Mouse (Mus musculus) intestine, embryonic 16.5 days (tissue): ENCODE measurements around the gene Tbc1d4. TPM values are rescaled to one million over a fixed set of nuclear protein-coding genes. Genes with fewer than 3 reads are reported as not detected.
"Not testable (repeated sequence)": the region's sequence is repeated elsewhere in the genome, so short reads cannot be mapped to it uniquely, and the experiment has no call there.

Experiments used
- ATAC-seq: fragments of 200-750 bp; cut with Nextera tagmentation; 2 replicates; pipeline ENCODE4 v1.8.0; 2017; ENCODE audit warnings: moderate TSS enrichment, moderate library complexity
- H3K27ac ChIP-seq: fragments of 300-500 bp; sonication (generic); 2 replicates; pipeline ENCODE4 v1.5.1; 2014; ENCODE audit warnings: mild to moderate bottlenecking, low read length
- H3K27me3 ChIP-seq: fragments of 300-500 bp; sonication (generic); replicated peaks from 2 replicates; pipeline ENCODE4 v1.6.1; 2014; ENCODE audit warnings: low read length, control low read depth, mixed read lengths; ENCODE audit not compliant: control insufficient read depth, insufficient read depth
- H3K36me3 ChIP-seq: fragments of 300-500 bp; sonication (generic); 2 replicates; pipeline ENCODE4 v1.6.1; 2014; ENCODE audit warnings: low read length, control low read depth; ENCODE audit not compliant: control insufficient read depth, insufficient read depth
- H3K4me1 ChIP-seq: fragments of 300-500 bp; sonication (generic); 2 replicates; pipeline ENCODE4 v1.6.1; 2014; ENCODE audit warnings: low read length, control low read depth, mixed read lengths; ENCODE audit not compliant: control insufficient read depth, insufficient read depth
- H3K4me2 ChIP-seq: fragments of 300-500 bp; sonication (generic); 2 replicates; pipeline ENCODE4 v1.6.1; 2014; ENCODE audit warnings: low read depth, low read length, control low read depth
- H3K4me3 ChIP-seq: fragments of 300-500 bp; sonication (generic); 2 replicates; pipeline ENCODE4 v1.5.1; 2014; ENCODE audit warnings: mild to moderate bottlenecking, low read length
- H3K9ac ChIP-seq: fragments of 300-500 bp; sonication (generic); 2 replicates; pipeline ENCODE4 v1.6.1; 2014; ENCODE audit warnings: low read depth, low read length
- H3K9me3 ChIP-seq: fragments of 300-500 bp; sonication (generic); 2 replicates; pipeline ENCODE4 v1.6.1; 2016; ENCODE audit warnings: low read length, control low read depth; ENCODE audit not compliant: control insufficient read depth
- WGBS: fragments of 180-500 bp; shearing (Covaris S2); extraction: QIAGEN DNeasy Blood & Tissue Kit; methylation state at CpG from one replicate; pipeline ENCODE4 v1.1.7; 2014; 5-methylcytosine and 5-hydroxymethylcytosine counted together
- polyA plus RNA-seq: library from polyadenylated mRNA; unstranded; fragments of >200 nt; fragmentation: Nextera tagmentation; extraction: Ambion mirVana; gene quantifications from 2 replicates; pipeline ENCODE4 v1.2.1, GENCODE M21; 2015

Gene Tbc1d4
- polyA plus RNA-seq, 1 experiment from 2014 or later, result 8.4 TPM

GRCm38 (mm10) chr14:101602851-101603250 is 6.1 kb downstream of the Tbc1d4 start:
- WGBS, result 66% methylated on average over 3 of the region's 3 CpGs
- no peaks in the 10 kb centered on the region for H3K9me3 ChIP-seq
- no peaks in the 10 kb centered on the region; the same call in 1 of the 2 replicates for H3K4me1 ChIP-seq
- no peaks in the 10 kb centered on the region for H3K36me3 ChIP-seq
- no peak overlapping the region for H3K27ac ChIP-seq
- no peak overlapping the region for H3K4me3 ChIP-seq
- H3K9ac ChIP-seq, result no peak overlapping the region
- H3K27me3 ChIP-seq, result no peaks in the 10 kb centered on the region
- no peak for ATAC-seq
- H3K4me2 ChIP-seq, result no peak overlapping the region

GRCm38 (mm10) chr14:101597096-101597715 is 11.8 kb downstream of the Tbc1d4 start:
- no peak for ATAC-seq
- 90% methylated on average over 12 of the region's 14 CpGs for WGBS
- Histone ChIP-seq H3K4me1 (no peaks in the 10 kb centered on the region), H3K27ac (no peak overlapping the region), H3K4me3 (no peak overlapping the region), H3K9me3 (no peaks in the 10 kb centered on the region), H3K36me3 (no peaks in the 10 kb centered on the region), H3K27me3 (no peaks in the 10 kb centered on the region), H3K9ac (no peak overlapping the region), H3K4me2 (no peak overlapping the region)

- no peaks in the 10 kb centered on the region for H3K4me1 ChIP-seq
- no peaks in the 10 kb centered on the region for H3K36me3 ChIP-seq
- no peak overlapping the region for H3K27ac ChIP-seq
- H3K9ac ChIP-seq, result no peak overlapping the region
- no peak for ATAC-seq
- no peaks in the 10 kb centered on the region for H3K9me3 ChIP-seq
- no peak overlapping the region for H3K4me2 ChIP-seq
- H3K4me3 ChIP-seq, result no peak overlapping the region
- WGBS, result 93% methylated on average over 9 of the region's 9 CpGs
- no peaks in the 10 kb centered on the region for H3K27me3 ChIP-seq
Measured at GRCm38 (mm10) chr14:101596691-101597090, 12.3 kb downstream of the Tbc1d4 start.

- H3K27ac ChIP-seq, result no peak overlapping the region
- no peaks in the 10 kb centered on the region for H3K9me3 ChIP-seq
- no peaks in the 10 kb centered on the region for H3K27me3 ChIP-seq
- H3K4me3 ChIP-seq, result no peak overlapping the region
- no peak overlapping the region for H3K4me2 ChIP-seq
- 91% methylated on average over 13 of the region's 13 CpGs for WGBS
- H3K36me3 ChIP-seq, result no peaks in the 10 kb centered on the region
- no peak for ATAC-seq
- H3K9ac ChIP-seq, result no peak overlapping the region
- H3K4me1 ChIP-seq, result no peaks in the 10 kb centered on the region
Measured at GRCm38 (mm10) chr14:101595301-101596080, 13.5 kb downstream of the Tbc1d4 start.

DNA sequence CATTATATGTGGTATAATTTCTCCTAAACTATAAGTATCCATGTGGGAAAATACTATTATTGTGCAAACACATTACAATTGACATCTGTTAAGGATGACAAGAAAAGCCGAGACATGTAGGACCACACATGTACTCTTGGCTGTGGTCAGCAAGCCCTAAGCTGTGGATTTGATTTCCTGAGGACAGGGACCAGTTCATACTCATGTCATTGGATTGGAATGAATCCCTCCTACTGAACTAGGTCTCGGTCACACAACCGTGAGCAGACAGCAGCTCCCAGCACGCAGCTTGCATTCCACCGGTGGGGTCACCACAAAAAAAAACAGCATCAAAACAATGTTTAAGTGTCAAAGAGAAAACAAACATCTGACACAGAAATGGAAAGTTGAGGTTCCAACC is 15.0 kb downstream of the Tbc1d4 start:
- 71% methylated on average over 5 of the region's 5 CpGs for WGBS
- Histone ChIP-seq H3K4me3 (no peak overlapping the region), H3K27me3 (no peaks in the 10 kb centered on the region), H3K9me3 (no peaks in the 10 kb centered on the region), H3K36me3 (no peaks in the 10 kb centered on the region), H3K27ac (no peak overlapping the region), H3K4me1 (no peaks in the 10 kb centered on the region), H3K4me2 (no peak overlapping the region), H3K9ac (no peak overlapping the region)
- no peak for ATAC-seq

- no peak for ATAC-seq
Measured at GRCm38 (mm10) chr14:101593340-101593739, 15.7 kb downstream of the Tbc1d4 start.

GRCm38 (mm10) chr14:101591101-101591500 is 17.9 kb downstream of the Tbc1d4 start:
- no peaks in the 10 kb centered on the region for H3K27me3 ChIP-seq
- no peak overlapping the region for H3K9ac ChIP-seq
- no peaks in the 10 kb centered on the region for H3K9me3 ChIP-seq
- no peak for ATAC-seq
- H3K4me1 ChIP-seq, result no peaks in the 10 kb centered on the region
- H3K36me3 ChIP-seq, result no peaks in the 10 kb centered on the region
- 87% methylated on average over 5 of the region's 5 CpGs for whole genome bisulfite sequencing
- no peak overlapping the region for H3K4me2 ChIP-seq
- no peak overlapping the region for H3K27ac ChIP-seq
- no peak overlapping the region for H3K4me3 ChIP-seq

More at GRCm38 (mm10) chr14:101593340-101593739, 15.7 kb downstream of the Tbc1d4 start:
- Histone ChIP-seq H3K27ac (no peak overlapping the region), H3K27me3 (no peaks in the 10 kb centered on the region), H3K9ac (no peak overlapping the region), H3K36me3 (no peaks in the 10 kb centered on the region), H3K4me2 (no peak overlapping the region), H3K9me3 (no peaks in the 10 kb centered on the region), H3K4me1 (no peaks in the 10 kb centered on the region), H3K4me3 (no peak overlapping the region)
- 86% methylated on average over 7 of the region's 7 CpGs for WGBS

DNA sequence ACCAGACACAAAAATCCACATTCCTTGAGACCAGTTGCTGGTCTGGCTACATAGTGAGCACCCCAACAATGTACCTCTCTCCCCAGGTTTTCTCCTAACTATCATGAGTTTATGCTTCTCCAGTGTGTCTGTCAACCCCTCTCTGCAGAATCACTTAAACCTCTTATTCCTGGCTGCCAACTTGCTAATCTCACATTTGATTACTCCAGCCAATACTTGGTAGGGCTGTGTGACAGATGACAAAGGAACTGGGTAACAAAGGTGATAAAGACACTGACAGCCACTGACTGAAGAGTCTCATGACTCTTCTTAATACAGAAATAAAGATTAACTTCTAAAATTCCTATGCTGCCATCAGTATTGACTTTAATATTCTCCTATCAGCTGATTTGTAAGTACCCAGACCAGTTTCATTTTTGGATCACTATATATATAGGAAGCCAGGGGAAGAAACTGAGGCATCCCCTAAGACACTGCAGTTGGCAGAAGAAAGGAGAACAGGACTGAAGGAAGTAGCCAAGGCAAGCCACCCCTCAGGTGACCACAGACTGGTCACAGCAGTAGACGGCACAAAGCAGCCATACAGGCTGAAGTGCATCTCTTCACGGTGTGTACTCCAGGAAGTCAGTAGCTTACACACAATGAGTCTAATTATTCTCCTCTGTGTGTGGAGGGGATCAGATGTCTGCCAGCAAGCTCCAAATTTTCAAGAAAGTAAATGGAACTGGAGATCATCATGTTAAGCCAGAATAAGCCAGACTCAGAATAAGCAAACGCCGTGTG is 20.6 kb downstream of the Tbc1d4 start:
- H3K4me3 ChIP-seq, ATAC-seq, H3K4me2 ChIP-seq, H3K9me3 ChIP-seq, H3K4me1 ChIP-seq, H3K9ac ChIP-seq, H3K36me3 ChIP-seq, H3K27me3 ChIP-seq, H3K27ac ChIP-seq: not testable (repeated sequence)
- 83% methylated on average over 2 of the region's 4 CpGs for WGBS

DNA sequence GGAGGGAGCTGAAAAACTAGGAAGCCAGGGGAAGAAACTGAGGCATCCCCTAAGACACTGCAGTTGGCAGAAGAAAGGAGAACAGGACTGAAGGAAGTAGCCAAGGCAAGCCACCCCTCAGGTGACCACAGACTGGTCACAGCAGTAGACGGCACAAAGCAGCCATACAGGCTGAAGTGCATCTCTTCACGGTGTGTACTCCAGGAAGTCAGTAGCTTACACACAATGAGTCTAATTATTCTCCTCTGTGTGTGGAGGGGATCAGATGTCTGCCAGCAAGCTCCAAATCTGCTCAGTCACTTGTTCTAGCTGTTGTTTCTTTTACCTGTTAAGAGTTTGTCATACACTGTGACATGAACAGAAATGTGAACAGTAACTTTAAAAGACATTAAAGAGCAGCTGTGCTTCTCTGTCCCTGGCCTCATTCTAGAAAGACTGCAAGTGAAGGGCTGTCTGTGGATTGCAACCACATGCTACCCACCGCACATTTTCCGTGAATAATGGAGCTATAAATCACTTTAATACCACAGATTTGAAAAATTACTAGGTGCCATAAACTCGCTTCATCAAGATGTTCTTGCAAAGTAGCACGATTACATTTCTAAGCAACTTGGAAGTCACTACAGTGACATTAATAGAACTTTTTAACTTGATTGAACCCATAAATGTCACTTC is 21.5 kb downstream of the Tbc1d4 start:
- H3K4me1 ChIP-seq, H3K4me2 ChIP-seq, H3K36me3 ChIP-seq, H3K27ac ChIP-seq, H3K4me3 ChIP-seq, H3K9ac ChIP-seq, ATAC-seq, H3K27me3 ChIP-seq, H3K9me3 ChIP-seq: not testable (repeated sequence)
- 63% methylated on average over 4 of the region's 6 CpGs for WGBS
